Mouse (Mus musculus) thymus, adult 2 months (tissue): ENCODE results near the gene Raly.

Source experiments
- CTCF ChIP-seq: fragments of 200-500 bp; IDR thresholded peaks from 2 replicates; pipeline ENCODE4 v1.5.1; 2012; ENCODE audit warnings: mild to moderate bottlenecking, control low read depth, low read length, moderate library complexity, borderline replicate concordance; ENCODE audit not compliant: control insufficient read depth, poor library complexity, insufficient read depth; ENCODE audit errors: extremely low read depth
- POLR2A ChIP-seq: fragments of 200-500 bp; IDR thresholded peaks from 2 replicates; pipeline ENCODE4 v1.6.1; 2012; ENCODE audit warnings: mild to moderate bottlenecking, low read length, control low read depth, moderate library complexity; ENCODE audit not compliant: control insufficient read depth, poor library complexity, insufficient read depth; ENCODE audit errors: extremely low read depth

GRCm38 (mm10) chr2:154807689-154808088 lies 16.8 kb downstream of the Raly start:
- no peak for TF ChIP-seq CTCF
- no peak for TF ChIP-seq POLR2A
